Mouse (Mus musculus) forebrain, embryonic 12.5 days (tissue): ENCODE results near the gene Sox6. TPM values are rescaled to one million over a fixed set of nuclear protein-coding genes. Genes with fewer than 3 reads are reported as not detected.
A peak's percentile ranks its signal among the peaks of the same experiment; 100 is the strongest.

ENCODE experiments used
- ATAC-seq: fragments of 200-750 bp; cut with Nextera tagmentation; 2 replicates; pipeline ENCODE4 v1.8.0; 2017; ENCODE audit warnings: moderate TSS enrichment; ENCODE audit not compliant: low FRiP score
- H3K27ac ChIP-seq: fragments of 300-500 bp; sonication (generic); 2 replicates; pipeline ENCODE4 v1.5.1; 2016; ENCODE audit warnings: mild to moderate bottlenecking
- H3K27me3 ChIP-seq: fragments of 300-500 bp; sonication (generic); 2 replicates; pipeline ENCODE4 v1.6.1; 2016; ENCODE audit warnings: mild to moderate bottlenecking
- H3K36me3 ChIP-seq: fragments of 300-500 bp; sonication (generic); replicated peaks from 2 replicates; pipeline ENCODE4 v1.6.1; 2016; ENCODE audit warnings: mild to moderate bottlenecking
- H3K4me1 ChIP-seq: fragments of 300-500 bp; sonication (generic); 2 replicates; pipeline ENCODE4 v1.6.1; 2016
- H3K4me2 ChIP-seq: fragments of 300-500 bp; sonication (generic); 2 replicates; pipeline ENCODE4 v1.6.1; 2016; ENCODE audit warnings: mild to moderate bottlenecking, moderate library complexity
- H3K4me3 ChIP-seq: fragments of 300-500 bp; sonication (generic); replicated peaks from 2 replicates; pipeline ENCODE4 v1.5.1; 2016; ENCODE audit warnings: mild to moderate bottlenecking
- H3K9ac ChIP-seq: fragments of 300-500 bp; sonication (generic); 2 replicates; pipeline ENCODE4 v1.6.1; 2016; ENCODE audit warnings: mild to moderate bottlenecking
- H3K9me3 ChIP-seq: fragments of 300-500 bp; sonication (generic); 2 replicates; pipeline ENCODE4 v1.6.1; 2016
- WGBS: fragments of 180-500 bp; shearing (Covaris S2); methylation state at CpG from one replicate; pipeline ENCODE4 v1.1.7; 2016; 5-methylcytosine and 5-hydroxymethylcytosine counted together
- polyA plus RNA-seq: library from polyadenylated mRNA; unstranded; fragments of >200 nt; fragmentation: Nextera tagmentation; extraction: Ambion mirVana; gene quantifications from 2 replicates; pipeline ENCODE4 v1.2.1, GENCODE M21; 2016

Gene Sox6
- polyA plus RNA-seq, 1 experiment from 2014 or later: 138 TPM

- Histone ChIP-seq H3K4me1 (peaks cover 50% of the 10 kb centered on the region), H3K27ac (peak overlapping the region; percentile 1; the same call in 1 of the 2 replicates), H3K4me3 (no peak overlapping the region), H3K27me3 (no peaks in the 10 kb centered on the region), H3K4me2 (peak overlapping the region; percentile 17), H3K9me3 (no peaks in the 10 kb centered on the region), H3K36me3 (no peaks in the 10 kb centered on the region), H3K9ac (no peak overlapping the region)
- 13% methylated on average over 5 of the region's 5 CpGs for WGBS
- ATAC-seq: peak; percentile 65; the same call in 1 of the 2 replicates
These were observed 286.4 kb downstream of the Sox6 start for GRCm38 (mm10) chr7:115752121-115752634.

- H3K36me3 ChIP-seq: no peaks in the 10 kb centered on the region
- H3K27ac ChIP-seq: 0 out of 2 replicates have a peak overlapping the region, but pooled peaks have one; percentile 14
- WGBS: 7% methylated on average over 3 of the region's 3 CpGs
- peaks cover 54% of the 10 kb centered on the region for H3K4me1 ChIP-seq
- peak overlapping the region; percentile 19; the same call in 1 of the 2 replicates for H3K4me2 ChIP-seq
- peak; percentile 7; the same call in 1 of the 2 replicates for ATAC-seq
- no peaks in the 10 kb centered on the region for H3K9me3 ChIP-seq
- no peaks in the 10 kb centered on the region for H3K27me3 ChIP-seq
- no peak overlapping the region for H3K9ac ChIP-seq
- no peak overlapping the region for H3K4me3 ChIP-seq
These were observed 287.5 kb downstream of the Sox6 start for GRCm38 (mm10) chr7:115751083-115751482.

GRCm38 (mm10) chr7:115750275-115750825 lies 288.2 kb downstream of the Sox6 start:
- Histone ChIP-seq H3K4me1 (peaks cover 55% of the 10 kb centered on the region), H3K27ac (0 out of 2 replicates have a peak overlapping the region, but pooled peaks have one; percentile 14), H3K27me3 (no peaks in the 10 kb centered on the region), H3K4me2 (no peak overlapping the region), H3K4me3 (no peak overlapping the region), H3K36me3 (no peaks in the 10 kb centered on the region), H3K9ac (no peak overlapping the region), H3K9me3 (no peaks in the 10 kb centered on the region)
- ATAC-seq: no peak
- 40% methylated on average over 8 of the region's 8 CpGs for WGBS

GRCm38 (mm10) chr7:115747541-115747940 lies 291.1 kb downstream of the Sox6 start:
- no peaks in the 10 kb centered on the region for H3K27me3 ChIP-seq
- 56% methylated on average over 7 of the region's 7 CpGs for WGBS
- H3K9ac ChIP-seq: no peak overlapping the region
- H3K4me3 ChIP-seq: no peak overlapping the region
- H3K36me3 ChIP-seq: no peaks in the 10 kb centered on the region
- H3K4me2 ChIP-seq: no peak overlapping the region
- no peaks in the 10 kb centered on the region for H3K9me3 ChIP-seq
- no peak for ATAC-seq
- 0 out of 2 replicates have a peak overlapping the region, but pooled peaks have one; percentile 36 for H3K27ac ChIP-seq
- H3K4me1 ChIP-seq: peaks cover 44% of the 10 kb centered on the region

- Histone ChIP-seq H3K4me3 (no peak overlapping the region), H3K27me3 (no peaks in the 10 kb centered on the region), H3K27ac (no peak overlapping the region), H3K4me2 (no peak overlapping the region), H3K9ac (no peak overlapping the region), H3K4me1 (peaks cover 26% of the 10 kb centered on the region), H3K9me3 (no peaks in the 10 kb centered on the region), H3K36me3 (no peaks in the 10 kb centered on the region)
- ATAC-seq: peak; percentile 61; the same call in 1 of the 2 replicates
- 24% methylated on average over 4 of the region's 4 CpGs for WGBS
These were observed 292.8 kb downstream of the Sox6 start for GRCm38 (mm10) chr7:115745672-115746253.

GRCm38 (mm10) chr7:115734137-115734536 lies 304.5 kb downstream of the Sox6 start:
- WGBS: 57% methylated on average over 7 of the region's 7 CpGs

GRCm38 (mm10) chr7:115732824-115733223 lies 305.8 kb downstream of the Sox6 start:
- H3K4me1 ChIP-seq: peaks cover 12% of the 10 kb centered on the region
- no peak for ATAC-seq
- H3K27ac ChIP-seq: no peak overlapping the region
- H3K9ac ChIP-seq: no peak overlapping the region
- H3K27me3 ChIP-seq: no peaks in the 10 kb centered on the region
- H3K36me3 ChIP-seq: no peaks in the 10 kb centered on the region
- no peak overlapping the region for H3K4me3 ChIP-seq
- H3K4me2 ChIP-seq: no peak overlapping the region
- no peaks in the 10 kb centered on the region for H3K9me3 ChIP-seq
- 53% methylated on average over 1 of the region's 1 CpGs for WGBS

More at GRCm38 (mm10) chr7:115734137-115734536, 304.5 kb downstream of the Sox6 start:
- no peaks in the 10 kb centered on the region for H3K9me3 ChIP-seq
- ATAC-seq: no peak
- no peak overlapping the region for H3K4me3 ChIP-seq
- no peak overlapping the region for H3K27ac ChIP-seq
- no peak overlapping the region for H3K9ac ChIP-seq
- H3K4me2 ChIP-seq: no peak overlapping the region
- no peaks in the 10 kb centered on the region for H3K27me3 ChIP-seq
- H3K4me1 ChIP-seq: peaks cover 12% of the 10 kb centered on the region
- no peaks in the 10 kb centered on the region for H3K36me3 ChIP-seq

GRCm38 (mm10) chr7:115726776-115727175 lies 311.8 kb downstream of the Sox6 start:
- Histone ChIP-seq H3K9me3 (no peaks in the 10 kb centered on the region), H3K4me2 (no peak overlapping the region)
- 90% methylated on average over 2 of the region's 2 CpGs for WGBS

GRCm38 (mm10) chr7:115724404-115724803 lies 314.2 kb downstream of the Sox6 start:
- Histone ChIP-seq H3K4me2 (no peak overlapping the region), H3K4me3 (no peak overlapping the region), H3K36me3 (no peaks in the 10 kb centered on the region), H3K4me1 (peaks cover 30% of the 10 kb centered on the region), H3K27me3 (no peaks in the 10 kb centered on the region), H3K27ac (no peak overlapping the region), H3K9me3 (no peaks in the 10 kb centered on the region), H3K9ac (no peak overlapping the region)
- no peak for ATAC-seq
- WGBS: 87% methylated on average over 2 of the region's 2 CpGs

More at GRCm38 (mm10) chr7:115726776-115727175, 311.8 kb downstream of the Sox6 start:
- no peak overlapping the region for H3K9ac ChIP-seq
- peaks cover 28% of the 10 kb centered on the region for H3K4me1 ChIP-seq
- H3K27me3 ChIP-seq: no peaks in the 10 kb centered on the region
- ATAC-seq: no peak
- H3K36me3 ChIP-seq: no peaks in the 10 kb centered on the region
- no peak overlapping the region for H3K4me3 ChIP-seq
- no peak overlapping the region for H3K27ac ChIP-seq

- 3% methylated on average over 7 of the region's 7 CpGs for WGBS
- Histone ChIP-seq H3K4me2 (peak overlapping the region; percentile 24), H3K4me1 (peaks cover 30% of the 10 kb centered on the region), H3K27ac (peak overlapping the region; percentile 86), H3K27me3 (no peaks in the 10 kb centered on the region), H3K4me3 (no peak overlapping the region), H3K9me3 (no peaks in the 10 kb centered on the region), H3K36me3 (no peaks in the 10 kb centered on the region), H3K9ac (no peak overlapping the region)
- peak; percentile 84 for ATAC-seq
These were observed 316.7 kb downstream of the Sox6 start for GRCm38 (mm10) chr7:115721624-115722540.

- no peak for ATAC-seq
- no peak overlapping the region for H3K27ac ChIP-seq
- no peaks in the 10 kb centered on the region for H3K36me3 ChIP-seq
- H3K9me3 ChIP-seq: no peaks in the 10 kb centered on the region
- no peaks in the 10 kb centered on the region for H3K27me3 ChIP-seq
- H3K4me2 ChIP-seq: no peak overlapping the region
- no peak overlapping the region for H3K4me3 ChIP-seq
- no peak overlapping the region for H3K9ac ChIP-seq
- 94% methylated on average over 3 of the region's 3 CpGs for WGBS
- peaks cover 30% of the 10 kb centered on the region for H3K4me1 ChIP-seq
These were observed 318.8 kb downstream of the Sox6 start for GRCm38 (mm10) chr7:115719791-115720190.

GRCm38 (mm10) chr7:115706141-115706540 lies 332.5 kb downstream of the Sox6 start:
- 23% methylated on average over 2 of the region's 2 CpGs for WGBS
- no peak for ATAC-seq
- no peaks in the 10 kb centered on the region for H3K27me3 ChIP-seq
- no peak overlapping the region for H3K4me2 ChIP-seq
- 0 out of 2 replicates have a peak overlapping the region, but pooled peaks have one; percentile 46 for H3K27ac ChIP-seq
- no peak overlapping the region for H3K4me3 ChIP-seq
- H3K9me3 ChIP-seq: no peaks in the 10 kb centered on the region
- no peak overlapping the region for H3K9ac ChIP-seq
- no peaks in the 10 kb centered on the region for H3K36me3 ChIP-seq
- peaks cover 26% of the 10 kb centered on the region for H3K4me1 ChIP-seq
